Comparison of ENCODE assay signal across 20 mouse cellular contexts in genomic region chr2:118320519-118320918, GRCm38 (mm10). TPM values are rescaled to one million over a fixed set of nuclear protein-coding genes. Genes with fewer than 3 reads are reported as not detected.
A peak's percentile ranks its signal among the peaks of the same experiment; 100 is the strongest.
DNase-seq lines count a peak whose midpoint lies in the region; ATAC-seq lines count a peak whose summit lies in the region.
"Had no signal": no experiment of that assay in that cellular context is flagged by ENCODE, and none has a peak within 500 bp of the region (broad histone marks: within the 10 kb centered on the region; RNA-seq: fewer than 3 reads in every experiment).

No protein-coding gene starts in this region.

- peak; percentile 12 for DNase-seq in embryo, embryonic 10.5 days (ENCODE audit: low spot score)
- DNase-seq in embryo, embryonic 10 days (ENCODE audit: low spot score): no peak
- peak; percentile 60 for DNase-seq in midbrain, embryonic 11.5 days (ENCODE audit: low spot score, missing footprints)
- DNase-seq in midbrain, embryonic 10.5 days (ENCODE audit: low spot score): no peak
- no peak for DNase-seq in kidney, adult 9 months
- DNase-seq in right cerebral cortex, adult 18-20 months: no peak
- DNase-seq: adrenal gland, adult 2 months; cerebellum, adult 18-20 months; cerebellum, postnatal 36 days; heart, adult 18-20 months; kidney, adult 11 months; kidney, postnatal 14 days; liver; liver, postnatal 0 days; right cerebral cortex, postnatal 4 days; thymus, postnatal 14 days had no signal

- H3K9me3 ChIP-seq in midbrain, embryonic 11.5 days (ENCODE audit: control insufficient read depth, low read length): no peaks in the 10 kb centered on the region
- H3K9me3 ChIP-seq in midbrain, embryonic 10.5 days (replicated peaks): no peaks in the 10 kb centered on the region
- H3K9me3 ChIP-seq in midbrain, embryonic 13.5 days: no peaks in the 10 kb centered on the region
- H3K9me3 ChIP-seq: embryonic facial prominence, embryonic 12.5 days had no signal

- H3K9ac ChIP-seq in midbrain, embryonic 11.5 days (ENCODE audit: low read length): no peak overlapping the region
- no peak overlapping the region for H3K9ac ChIP-seq in midbrain, embryonic 13.5 days (replicated peaks)
- H3K9ac ChIP-seq: embryonic facial prominence, embryonic 12.5 days; liver, postnatal 0 days had no signal

- no peak overlapping the region for H3K27ac ChIP-seq in midbrain, embryonic 11.5 days (ENCODE audit: low read depth, low read length)
- no peak overlapping the region for H3K27ac ChIP-seq in midbrain, embryonic 10.5 days (replicated peaks)
- H3K27ac ChIP-seq in midbrain, embryonic 13.5 days: peak overlapping the region; percentile 35; the same call in 1 of the 2 replicates
- H3K27ac ChIP-seq: embryonic facial prominence, embryonic 12.5 days had no signal

- no peaks in the 10 kb centered on the region for H3K27me3 ChIP-seq in midbrain, embryonic 11.5 days (ENCODE audit: control insufficient read depth, insufficient read depth, low read length)
- H3K27me3 ChIP-seq in midbrain, embryonic 10.5 days (ENCODE audit: low read depth, poor library complexity, severe bottlenecking): no peaks in the 10 kb centered on the region
- H3K27me3 ChIP-seq in midbrain, embryonic 13.5 days: no peaks in the 10 kb centered on the region
- H3K27me3 ChIP-seq: embryonic facial prominence, embryonic 12.5 days had no signal

- H3K4me3 ChIP-seq in midbrain, embryonic 11.5 days (ENCODE audit: low read depth, low read length): no peak overlapping the region
- H3K4me3 ChIP-seq in midbrain, embryonic 10.5 days: no peak overlapping the region
- H3K4me3 ChIP-seq in midbrain, embryonic 13.5 days (replicated peaks): no peak overlapping the region
- H3K4me3 ChIP-seq: embryonic facial prominence, embryonic 12.5 days had no signal

- no peak overlapping the region for H3K4me2 ChIP-seq in midbrain, embryonic 11.5 days
- no peak overlapping the region for H3K4me2 ChIP-seq in midbrain, embryonic 13.5 days (replicated peaks)
- H3K4me2 ChIP-seq: embryonic facial prominence, embryonic 12.5 days had no signal

- 65% methylated on average over 4 of the region's 4 CpGs for WGBS in midbrain, embryonic 11.5 days
- WGBS in midbrain, embryonic 10.5 days: 74% methylated on average over 4 of the region's 4 CpGs
- 46% methylated on average over 4 of the region's 4 CpGs for WGBS in midbrain, embryonic 13.5 days

- no peak for ATAC-seq in midbrain, embryonic 11.5 days (ENCODE audit: low FRiP score)
- no peak for ATAC-seq in midbrain, embryonic 13.5 days
- ATAC-seq in cerebellum, adult (ENCODE audit: insufficient number of reproducible peaks, low FRiP score, low TSS enrichment): no peak
- ATAC-seq: CD4-positive, CD25-positive, alpha-beta regulatory T cell, adult 4 months; liver, postnatal 0 days had no signal

- H3K36me3 ChIP-seq in midbrain, embryonic 11.5 days (ENCODE audit: control insufficient read depth, insufficient read depth, low read length): no peaks in the 10 kb centered on the region
- H3K36me3 ChIP-seq in midbrain, embryonic 10.5 days: no peaks in the 10 kb centered on the region
- H3K36me3 ChIP-seq in midbrain, embryonic 13.5 days: no peaks in the 10 kb centered on the region
- H3K36me3 ChIP-seq: embryonic facial prominence, embryonic 12.5 days had no signal

- no peaks in the 10 kb centered on the region; the same call in 1 of the 2 replicates for H3K4me1 ChIP-seq in midbrain, embryonic 11.5 days (ENCODE audit: control insufficient read depth, insufficient read depth, low read length)
- 0 out of 2 replicates have a peak, but pooled peaks cover 5% of the 10 kb centered on the region for H3K4me1 ChIP-seq in midbrain, embryonic 10.5 days
- peaks cover 5% of the 10 kb centered on the region for H3K4me1 ChIP-seq in midbrain, embryonic 13.5 days (replicated peaks)
- H3K4me1 ChIP-seq: embryonic facial prominence, embryonic 12.5 days had no signal

RNA-seq across cellular contexts. Expression of gene Gpr176, which starts 52.7 kb away (rescaled TPM):
- polyA plus RNA-seq in midbrain, embryonic 11.5 days (2014; fragmentation: Nextera tagmentation; extraction: Ambion mirVana): 0.25 TPM in 2 replicates
- 0.16 and 0.32 TPM in 2 replicates for polyA plus RNA-seq in midbrain, embryonic 10.5 days (2016; fragmentation: Nextera tagmentation; extraction: Ambion mirVana)
- polyA plus RNA-seq in midbrain, embryonic 13.5 days (2015; fragmentation: Nextera tagmentation; extraction: Ambion mirVana): 1.9 and 2.1 TPM in 2 replicates

Comparison
In these comparisons a context has a peak if more than half of its experiments do, and no peak if none do; other contexts are left out.
1. DNase-seq: peak in embryo, embryonic 10.5 days (single experiment) and midbrain, embryonic 11.5 days (single experiment); none in embryo, embryonic 10 days (single experiment), midbrain, embryonic 10.5 days (single experiment), kidney, adult 9 months (single experiment) and right cerebral cortex, adult 18-20 months (single experiment).